Mouse (Mus musculus): ENCODE results near the gene Pkig. TPM values are rescaled to one million over a fixed set of nuclear protein-coding genes. Genes with fewer than 3 reads are reported as not detected.
A peak's percentile ranks its signal among the peaks of the same experiment; 100 is the strongest.
"Not testable (repeated sequence)": the region's sequence is repeated elsewhere in the genome, so short reads cannot be mapped to it uniquely, and the experiment has no call there.

The Pkig gene
- polyA plus RNA-seq, 1 experiment from 2014 or later: 134 TPM

- WGBS (ENCODE audit: insufficient replicate concordance): under 1% methylated on average over 74 of the region's 74 CpGs
- peak within 1 kb of the TSS; percentile 99 for H3K27ac ChIP-seq
Measured at GRCm38 (mm10) chr2:163644575-163645385, 13.4 kb upstream of the Pkig start, which contains the start of gene Serinc3. Gene Serinc3, minus strand, starts transcription at chr2:163645131.

DNA sequence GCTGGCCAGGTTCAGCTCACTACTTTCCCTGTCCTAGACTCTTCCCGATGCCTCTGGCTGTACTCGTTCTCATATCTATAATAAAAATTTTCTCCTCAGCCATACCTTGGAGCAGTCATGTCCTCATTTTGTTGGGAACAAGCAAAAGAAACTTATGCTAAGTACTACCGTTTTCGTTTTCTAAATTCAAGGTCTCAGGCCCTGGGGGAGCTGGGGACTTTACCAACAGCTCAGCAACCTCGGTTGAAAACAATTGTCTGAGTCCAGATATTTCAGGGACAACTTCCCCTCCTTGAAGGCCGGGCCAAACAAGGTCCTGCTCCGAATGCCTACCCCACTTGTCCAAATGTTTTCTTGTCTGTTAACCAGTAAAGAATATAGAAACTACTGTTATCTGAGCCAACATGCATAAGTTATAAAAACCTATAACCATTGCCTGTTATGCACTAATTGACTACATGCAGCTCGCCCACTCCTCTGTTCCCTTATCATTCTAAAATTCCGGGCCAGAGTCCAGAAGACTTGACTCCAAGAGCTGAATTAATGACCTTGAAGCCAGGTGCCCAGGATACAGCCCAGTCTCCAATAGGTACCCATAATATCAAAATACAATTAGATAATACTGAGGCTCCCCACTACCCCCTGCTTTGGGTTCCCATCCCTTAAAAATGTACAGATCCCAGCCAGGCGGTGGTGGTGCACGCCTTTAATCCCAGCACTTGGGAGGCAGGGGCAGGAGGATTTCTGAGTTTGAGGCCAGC lies 12.3 kb upstream of the Pkig start:
- no peak for ATAC-seq
- Histone ChIP-seq H3K27me3 (replicated peaks) (no peaks in the 10 kb centered on the region), H3K4me2 (peak overlapping the region; percentile 84), H3K4me3 (peak overlapping the region; percentile 78), H3K36me3 (peaks cover 23% of the 10 kb centered on the region), H3K4me1 (peaks cover 32% of the 10 kb centered on the region), H3K27ac (peak overlapping the region; percentile 99), H3K9me3 (replicated peaks) (peaks cover 7% of the 10 kb centered on the region; the same call in 1 of the 2 replicates), H3K9ac (peak overlapping the region; percentile 92)
- 46% methylated on average over 11 of the region's 11 CpGs for WGBS (ENCODE audit: insufficient replicate concordance)

More at GRCm38 (mm10) chr2:163644575-163645385, 13.4 kb upstream of the Pkig start, which contains the start of gene Serinc3:
- Histone ChIP-seq H3K4me1 (peaks cover 43% of the 10 kb centered on the region), H3K36me3 (peaks cover 34% of the 10 kb centered on the region), H3K4me3 (peak within 1 kb of the TSS; percentile 78), H3K4me2 (peak within 1 kb of the TSS; percentile 84), H3K9me3 (replicated peaks) (no peaks in the 10 kb centered on the region), H3K9ac (peak within 1 kb of the TSS; percentile 92), H3K27me3 (replicated peaks) (no peaks in the 10 kb centered on the region)
- ATAC-seq: peak; percentile 87

DNA sequence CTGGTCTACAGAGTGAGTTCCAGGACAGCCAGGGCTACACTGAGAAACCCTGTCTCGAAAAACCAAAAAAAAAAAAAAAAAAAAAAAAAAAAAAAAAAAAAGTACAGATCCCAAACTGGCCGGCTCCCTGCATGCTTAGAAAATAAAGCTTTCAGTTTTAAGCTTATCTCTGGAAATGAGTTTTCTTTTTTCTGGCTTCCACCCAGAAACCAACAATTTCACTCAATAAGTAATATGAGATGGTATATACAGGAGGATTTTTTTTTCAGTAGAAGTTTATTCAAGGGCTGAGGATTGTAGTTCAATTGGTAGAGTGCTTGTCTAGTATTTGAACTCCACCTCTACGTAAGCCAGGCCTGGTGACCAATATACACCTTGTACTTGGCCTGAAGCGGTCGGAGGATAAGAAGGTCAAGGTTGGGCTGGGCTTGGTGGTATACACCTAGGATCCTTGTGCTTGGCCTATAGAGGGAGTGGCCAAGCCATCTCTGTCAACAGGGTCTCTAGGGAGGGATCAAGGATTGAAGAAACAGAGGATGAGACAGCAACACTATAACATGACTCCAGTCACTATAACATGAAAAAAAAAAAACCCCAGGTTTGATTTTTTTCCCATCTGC lies 11.6 kb upstream of the Pkig start:
- Histone ChIP-seq H3K9ac (no peak overlapping the region), H3K27me3 (replicated peaks) (no peaks in the 10 kb centered on the region), H3K4me1 (peaks cover 25% of the 10 kb centered on the region), H3K4me2 (no peak overlapping the region), H3K27ac (no peak overlapping the region), H3K36me3 (peaks cover 16% of the 10 kb centered on the region), H3K9me3 (replicated peaks) (peaks cover 10% of the 10 kb centered on the region; the same call in 1 of the 2 replicates), H3K4me3 (no peak overlapping the region)
- ATAC-seq: no peak
- 70% methylated on average over 5 of the region's 5 CpGs for WGBS (ENCODE audit: insufficient replicate concordance)

GRCm38 (mm10) chr2:163655699-163656098 lies 2.5 kb upstream of the Pkig start:
- H3K4me3 ChIP-seq; H3K9ac ChIP-seq; H3K9me3 ChIP-seq (replicated peaks); ATAC-seq; H3K4me2 ChIP-seq; H3K27ac ChIP-seq; H3K36me3 ChIP-seq; H3K27me3 ChIP-seq (replicated peaks): not testable (repeated sequence)
- WGBS (ENCODE audit: insufficient replicate concordance): 93% methylated on average over 9 of the region's 12 CpGs
- peaks cover 23% of the 10 kb centered on the region for H3K4me1 ChIP-seq

GRCm38 (mm10) chr2:163657486-163657885 lies 700 bp upstream of the Pkig start:
- peak overlapping the region; percentile 19; the same call in 1 of the 2 replicates for H3K9ac ChIP-seq
- peaks cover 41% of the 10 kb centered on the region for H3K4me1 ChIP-seq
- H3K27ac ChIP-seq: no peak overlapping the region
- WGBS (ENCODE audit: insufficient replicate concordance): 84% methylated on average over 2 of the region's 2 CpGs
- peak overlapping the region; percentile 82; the same call in 1 of the 2 replicates for H3K4me3 ChIP-seq
- no peaks in the 10 kb centered on the region for H3K9me3 ChIP-seq (replicated peaks)
- peaks cover 9% of the 10 kb centered on the region; the same call in 1 of the 2 replicates for H3K36me3 ChIP-seq
- H3K4me2 ChIP-seq: peak overlapping the region; percentile 83
- no peak for ATAC-seq
- no peaks in the 10 kb centered on the region for H3K27me3 ChIP-seq (replicated peaks)

- peak overlapping the region; percentile 82 for H3K27ac ChIP-seq
- H3K9ac ChIP-seq: peak overlapping the region; percentile 92
- 1% methylated on average over 8 of the region's 8 CpGs for WGBS (ENCODE audit: insufficient replicate concordance)
- H3K4me1 ChIP-seq: peaks cover 52% of the 10 kb centered on the region
- peak overlapping the region; percentile 82 for H3K4me3 ChIP-seq
- H3K27me3 ChIP-seq (replicated peaks): no peaks in the 10 kb centered on the region
- no peaks in the 10 kb centered on the region for H3K9me3 ChIP-seq (replicated peaks)
- peaks cover 16% of the 10 kb centered on the region for H3K36me3 ChIP-seq
- H3K4me2 ChIP-seq: peak overlapping the region; percentile 83
- ATAC-seq: peak; percentile 12
Measured at GRCm38 (mm10) chr2:163658941-163659340, 755 bp downstream of the Pkig start.

DNA sequence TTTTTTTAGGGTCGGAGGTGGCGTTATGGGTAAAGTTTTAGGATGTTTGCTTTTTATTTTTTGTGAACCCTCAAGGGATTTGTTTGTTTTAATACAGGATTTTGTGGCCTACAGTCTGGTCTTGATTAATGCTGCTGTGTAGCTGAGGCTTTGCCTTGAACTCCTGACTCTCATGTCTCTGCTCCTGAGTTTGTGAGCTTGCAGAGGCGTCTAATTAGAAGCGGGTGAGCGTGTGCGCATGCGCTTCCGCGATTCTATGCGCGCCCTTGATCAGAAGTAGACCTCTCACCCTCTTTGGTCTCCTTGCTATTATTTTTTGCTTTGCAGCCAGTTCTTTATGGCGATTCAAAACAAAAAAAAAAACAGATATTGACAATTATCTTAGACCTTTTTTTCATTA lies 1.2 kb downstream of the Pkig start:
- peaks cover 57% of the 10 kb centered on the region for H3K4me1 ChIP-seq
- H3K27ac ChIP-seq: peak overlapping the region; percentile 82
- peak overlapping the region; percentile 82 for H3K4me3 ChIP-seq
- H3K36me3 ChIP-seq: peaks cover 20% of the 10 kb centered on the region
- H3K9ac ChIP-seq: peak overlapping the region; percentile 92
- ATAC-seq: no peak
- no peaks in the 10 kb centered on the region for H3K27me3 ChIP-seq (replicated peaks)
- H3K9me3 ChIP-seq (replicated peaks): no peaks in the 10 kb centered on the region
- WGBS (ENCODE audit: insufficient replicate concordance): 59% methylated on average over 12 of the region's 12 CpGs
- peak overlapping the region; percentile 83 for H3K4me2 ChIP-seq

DNA sequence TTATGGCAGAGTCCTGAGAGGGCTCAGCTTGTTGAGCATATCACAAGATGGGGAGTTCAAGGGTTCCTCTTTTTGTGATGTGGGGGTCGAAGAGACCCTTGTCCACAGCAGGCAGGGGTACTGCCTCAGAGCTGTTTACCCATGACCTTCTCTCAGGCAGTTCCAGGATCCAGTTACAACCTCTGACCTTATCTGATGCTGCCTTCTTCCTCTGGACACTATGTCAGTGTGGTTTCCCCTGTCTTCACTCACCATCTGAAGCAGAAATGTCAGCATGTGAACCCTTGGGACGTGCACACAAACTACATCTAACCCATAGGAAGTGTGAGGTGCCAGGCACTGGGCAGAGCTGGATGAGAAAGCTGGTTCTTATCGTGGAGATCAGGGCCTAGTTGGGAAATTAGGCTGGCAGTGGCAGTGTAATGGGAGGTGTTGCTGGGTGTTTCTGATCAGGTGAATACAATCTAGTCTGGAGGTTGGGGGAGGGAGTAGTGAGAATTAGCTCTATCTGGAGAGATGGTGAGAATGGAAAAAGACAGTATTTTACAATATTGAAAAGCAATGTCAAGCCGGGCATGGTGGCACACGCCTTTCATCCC lies 2.0 kb downstream of the Pkig start:
- WGBS (ENCODE audit: insufficient replicate concordance): 50% methylated on average over 5 of the region's 5 CpGs
- Histone ChIP-seq H3K36me3 (peaks cover 20% of the 10 kb centered on the region), H3K9me3 (replicated peaks) (no peaks in the 10 kb centered on the region), H3K4me1 (peaks cover 57% of the 10 kb centered on the region), H3K4me2 (peak overlapping the region; percentile 83), H3K27me3 (replicated peaks) (no peaks in the 10 kb centered on the region), H3K9ac (peak overlapping the region; percentile 49), H3K27ac (peak overlapping the region; percentile 48), H3K4me3 (peak overlapping the region; percentile 82; the same call in 1 of the 2 replicates)
- ATAC-seq: peak; percentile 31; the same call in 1 of the 2 replicates

- H3K27me3 ChIP-seq (replicated peaks): no peaks in the 10 kb centered on the region
- no peak overlapping the region for H3K4me3 ChIP-seq
- peaks cover 57% of the 10 kb centered on the region for H3K4me1 ChIP-seq
- no peak overlapping the region for H3K27ac ChIP-seq
- ATAC-seq: no peak
- no peaks in the 10 kb centered on the region for H3K9me3 ChIP-seq (replicated peaks)
- peaks cover 30% of the 10 kb centered on the region for H3K36me3 ChIP-seq
- H3K4me2 ChIP-seq: no peak overlapping the region
- 75% methylated on average over 6 of the region's 6 CpGs for WGBS (ENCODE audit: insufficient replicate concordance)
- H3K9ac ChIP-seq: no peak overlapping the region; the same call in 1 of the 2 replicates
Measured at GRCm38 (mm10) chr2:163661371-163661850, 3.2 kb downstream of the Pkig start.

DNA sequence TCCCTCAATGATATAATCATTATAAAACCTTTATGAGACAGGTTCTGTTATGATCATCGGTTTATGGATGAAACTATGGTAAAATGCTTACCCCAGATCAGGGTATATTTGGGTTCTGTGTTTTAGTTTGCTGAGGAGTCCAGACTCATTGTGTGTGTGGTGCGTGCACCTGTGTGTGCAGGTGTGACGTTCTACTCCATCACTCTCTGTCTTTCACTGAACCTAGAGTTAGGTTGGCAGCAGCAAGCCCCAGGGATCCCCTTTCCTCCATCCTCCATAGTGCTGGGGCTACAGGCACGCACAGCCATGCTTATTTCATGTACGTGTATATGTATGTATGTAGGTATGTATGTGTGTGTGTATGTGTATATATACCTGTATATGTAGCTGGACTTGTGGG lies 3.9 kb downstream of the Pkig start:
- H3K4me2 ChIP-seq: no peak overlapping the region
- 84% methylated on average over 5 of the region's 5 CpGs for WGBS (ENCODE audit: insufficient replicate concordance)

DNA sequence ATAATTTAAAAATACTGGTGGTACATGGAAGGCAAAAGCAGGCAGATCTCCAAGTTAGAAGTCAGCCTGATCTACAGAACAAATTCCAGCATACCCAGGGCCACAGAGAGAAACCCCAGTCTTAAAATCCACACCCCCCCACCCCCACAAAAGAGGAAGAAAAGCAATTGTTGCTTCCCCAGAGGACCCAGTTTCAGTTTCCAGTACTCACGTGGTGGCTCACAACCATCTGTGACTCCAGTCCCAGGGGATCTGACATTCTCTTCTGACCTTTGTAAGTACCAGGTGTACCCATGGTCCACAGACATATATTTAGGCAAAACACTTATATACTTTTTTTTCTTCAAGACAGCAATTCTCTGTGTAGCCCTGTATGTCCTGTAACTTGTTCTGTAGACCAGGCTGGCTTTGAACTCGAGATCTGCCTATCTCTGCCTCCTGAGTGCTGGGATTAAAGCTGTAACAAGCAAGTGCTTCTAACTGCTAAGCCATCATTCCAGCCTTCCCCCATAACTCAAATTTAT lies 4.6 kb downstream of the Pkig start:
- H3K27ac ChIP-seq: 0 out of 2 replicates have a peak overlapping the region, but pooled peaks have one; percentile 13
- no peak for ATAC-seq

More for the DNA sequence above, 3.9 kb downstream of the Pkig start:
- peaks cover 57% of the 10 kb centered on the region for H3K4me1 ChIP-seq
- ATAC-seq: no peak
- H3K4me3 ChIP-seq: no peak overlapping the region
- H3K27ac ChIP-seq: no peak overlapping the region
- no peak overlapping the region for H3K9ac ChIP-seq
- no peaks in the 10 kb centered on the region for H3K9me3 ChIP-seq (replicated peaks)
- peaks cover 30% of the 10 kb centered on the region for H3K36me3 ChIP-seq
- H3K27me3 ChIP-seq (replicated peaks): no peaks in the 10 kb centered on the region

More for the DNA sequence above, 4.6 kb downstream of the Pkig start:
- Histone ChIP-seq H3K27me3 (replicated peaks) (no peaks in the 10 kb centered on the region), H3K9ac (no peak overlapping the region), H3K4me1 (peaks cover 55% of the 10 kb centered on the region), H3K36me3 (peaks cover 30% of the 10 kb centered on the region), H3K4me3 (no peak overlapping the region), H3K4me2 (no peak overlapping the region), H3K9me3 (replicated peaks) (no peaks in the 10 kb centered on the region)
- WGBS (ENCODE audit: insufficient replicate concordance): 51% methylated on average over 2 of the region's 2 CpGs

All from liver, embryonic 12.5 days (tissue).